Mouse (Mus musculus) CH12.LX (cell line): ENCODE results near the gene Ramp2. TPM values are rescaled to one million over a fixed set of nuclear protein-coding genes. Genes with fewer than 3 reads are reported as not detected.

Experiments
- DNase-seq: peaks from one replicate; pipeline ENCODE4 v3.0.0-alpha.2; 2013; ENCODE audit errors: extremely low read depth
- H3K27ac ChIP-seq: 2 replicates; pipeline ENCODE4 v1.5.1; 2012; ENCODE audit warnings: low read depth, mild to moderate bottlenecking, control low read depth, moderate library complexity; ENCODE audit not compliant: insufficient read depth
- H3K27me3 ChIP-seq: replicated peaks from 2 replicates; pipeline ENCODE3; 2012; ENCODE audit warnings: inconsistent platforms
- H3K36me3 ChIP-seq, 2 experiments: replicated peaks in 1 of 2; 2 replicates each; pipeline versions ENCODE3 to v1.6.1; 2012; ENCODE audit warnings: inconsistent platforms in 1 of 2, low read length in 1 of 2, mild to moderate bottlenecking in 1 of 2, mixed read lengths in 1 of 2, moderate library complexity in 1 of 2; ENCODE audit not compliant: control insufficient read depth in 1 of 2, insufficient read depth in 1 of 2
- H3K4me1 ChIP-seq, 2 experiments: 2 replicates each; pipeline ENCODE4 v1.6.1; 2012; ENCODE audit warnings: inconsistent platforms in 1 of 2, moderate library complexity in 1 of 2; ENCODE audit not compliant: insufficient read depth in 2 of 2, control insufficient read depth in 1 of 2
- H3K4me2 ChIP-seq: 2 replicates; pipeline ENCODE4 v1.6.1; 2012; ENCODE audit warnings: low read depth, mild to moderate bottlenecking, control low read depth; ENCODE audit not compliant: poor library complexity, insufficient read depth, severe bottlenecking
- H3K4me3 ChIP-seq, 3 experiments: fragments of 150-350 bp in 1 of 3; sonication (generic) in 1 of 3; replicated peaks in 1 of 3; 2 replicates each; pipeline versions ENCODE3 to v1.5.1; 2011 to 2012; ENCODE audit warnings: low read depth in 2 of 3, low read length in 2 of 3, mild to moderate bottlenecking in 2 of 3, moderate library complexity in 2 of 3, control low read depth in 1 of 3, improper control_type of control experiment in 1 of 3, inconsistent platforms in 1 of 3, mixed read lengths in 1 of 3; ENCODE audit not compliant: poor library complexity in 1 of 3
- H3K79me2 ChIP-seq: replicated peaks from 2 replicates; pipeline ENCODE4 v1.6.1; 2012; ENCODE audit warnings: mild to moderate bottlenecking, moderate library complexity; ENCODE audit not compliant: control insufficient read depth, poor library complexity, insufficient read depth, severe bottlenecking; ENCODE audit errors: extremely low read depth
- H3K9ac ChIP-seq: 2 replicates; pipeline ENCODE4 v1.6.1; 2012; ENCODE audit warnings: low read depth, mild to moderate bottlenecking, control low read depth, moderate library complexity; ENCODE audit not compliant: insufficient read depth
- H3K9me3 ChIP-seq: replicated peaks from 2 replicates; pipeline ENCODE3; 2012; ENCODE audit warnings: low read length, inconsistent platforms, mixed read lengths
- BHLHE40 ChIP-seq: IDR thresholded peaks from 2 replicates; pipeline ENCODE4 v1.6.1; 2011; ENCODE audit warnings: mild to moderate bottlenecking, low read depth, low read length, improper control_type of control experiment
- CTCF ChIP-seq, 2 experiments: IDR thresholded peaks in 1 of 2; conservative IDR thresholded peaks in 1 of 2; 2 replicates each; pipeline ENCODE4 v1.5.1; 2011 to 2012; ENCODE audit warnings: low read depth in 2 of 2, low read length in 2 of 2, improper control_type of control experiment in 1 of 2, inconsistent platforms in 1 of 2, mild to moderate bottlenecking in 1 of 2, moderate library complexity in 1 of 2
- E2F4 ChIP-seq: IDR thresholded peaks from 2 replicates; pipeline ENCODE4 v1.6.1; 2011; ENCODE audit warnings: low read depth, low read length, improper control_type of control experiment; ENCODE audit not compliant: insufficient replicate concordance
- ELF1 ChIP-seq: IDR thresholded peaks from 2 replicates; pipeline ENCODE4 v1.6.1; 2014; ENCODE audit warnings: low read depth, mild to moderate bottlenecking, inconsistent platforms, low read length, improper control_type of control experiment
- EP300 ChIP-seq: IDR thresholded peaks from 2 replicates; pipeline ENCODE4 v1.6.1; 2011; ENCODE audit warnings: low read length, improper control_type of control experiment
- GABPA ChIP-seq: IDR thresholded peaks from 2 replicates; pipeline ENCODE4 v1.6.1; 2012; ENCODE audit warnings: low read depth, low read length, improper control_type of control experiment, inconsistent platforms; ENCODE audit not compliant: insufficient replicate concordance
- HCFC1 ChIP-seq: IDR thresholded peaks from 2 replicates; pipeline ENCODE4 v1.6.1; 2012; ENCODE audit warnings: low read depth, mild to moderate bottlenecking, inconsistent platforms, low read length, improper control_type of control experiment
- IRF4 ChIP-seq: IDR thresholded peaks from 2 replicates; pipeline ENCODE4 v1.6.1; 2014; ENCODE audit warnings: low read depth, mild to moderate bottlenecking, inconsistent platforms, low read length, improper control_type of control experiment
- JUN ChIP-seq: IDR thresholded peaks from 2 replicates; pipeline ENCODE4 v1.6.1; 2011; ENCODE audit warnings: low read depth, mild to moderate bottlenecking, low read length, improper control_type of control experiment, moderate library complexity; ENCODE audit not compliant: insufficient read depth
- JUND ChIP-seq: conservative IDR thresholded peaks from 2 replicates; pipeline ENCODE4 v1.6.1; 2011; ENCODE audit warnings: low read depth, low read length, improper control_type of control experiment
- MEF2A ChIP-seq: IDR thresholded peaks from 2 replicates; pipeline ENCODE4 v1.6.1; 2014; ENCODE audit warnings: low read depth, mild to moderate bottlenecking, inconsistent platforms, low read length, improper control_type of control experiment, borderline replicate concordance
- MXI1 ChIP-seq: IDR thresholded peaks from 2 replicates; pipeline ENCODE4 v1.6.1; 2011; ENCODE audit warnings: mild to moderate bottlenecking, low read depth, low read length, improper control_type of control experiment
- NELFE ChIP-seq: IDR thresholded peaks from 2 replicates; pipeline ENCODE4 v1.6.1; 2011; ENCODE audit warnings: low read depth, low read length, improper control_type of control experiment
- POLR2A ChIP-seq: IDR thresholded peaks from 2 replicates; pipeline ENCODE4 v1.6.1; 2011; ENCODE audit warnings: low read depth, mild to moderate bottlenecking, improper control_type of control experiment, low read length
- POLR2AphosphoS2 ChIP-seq: IDR thresholded peaks from 2 replicates; pipeline ENCODE4 v1.6.1; 2011; ENCODE audit warnings: low read depth, low read length, improper control_type of control experiment
- TBP ChIP-seq: conservative IDR thresholded peaks from 2 replicates; pipeline ENCODE4 v1.6.1; 2011; ENCODE audit warnings: low read depth, low read length, improper control_type of control experiment
- USF1 ChIP-seq: IDR thresholded peaks from 2 replicates; pipeline ENCODE4 v1.6.1; 2014; ENCODE audit warnings: low read depth, mild to moderate bottlenecking, inconsistent platforms, low read length, improper control_type of control experiment
- USF2 ChIP-seq: conservative IDR thresholded peaks from 2 replicates; pipeline ENCODE4 v1.6.1; 2011; ENCODE audit warnings: low read depth, low read length, improper control_type of control experiment
- ZMIZ1 ChIP-seq: IDR thresholded peaks from 2 replicates; pipeline ENCODE4 v1.6.1; 2012; ENCODE audit warnings: low read depth, mild to moderate bottlenecking, inconsistent platforms, low read length, improper control_type of control experiment
- dilution Hi-C: fragments of 300-500 bp; cut with MboI; formaldehyde crosslinking; loops from 2 replicates; pipeline ENCODE4 v1.14.3; 2020; ENCODE audit warnings: low sequenced_read_pairs; ENCODE audit not compliant: extremely low pct_unique_long_range_greater_than_20kb, extremely low pct_ligation_motif_present
- in situ Hi-C: fragments of 300-500 bp; cut with MboI; formaldehyde crosslinking; loops from 3 replicates; pipeline ENCODE4 v1.14.3; 2019; ENCODE audit warnings: low sequenced_read_pairs, low pct_ligation_motif_present, low pct_unique_long_range_greater_than_20kb, mixed read lengths
- polyA plus RNA-seq: library from polyadenylated mRNA; unstranded; fragments of >175 nt; gene quantifications from 2 replicates; pipeline ENCODE4 v1.2.1, GENCODE M21; 2012; ENCODE audit warnings: low read depth; ENCODE audit not compliant: insufficient read length
- total RNA-seq, 2 experiments: library from RNA; depleted of rRNA; stranded (reverse); fragments of 300-350 nt in 1 of 2; fragments of >200 nt in 1 of 2; gene quantifications; 2 replicates each; pipeline ENCODE4 v1.2.3; 2012 to 2014

Ramp2 gene
- total and polyA plus RNA-seq, 3 experiments, result 0.26 to 1.3 (median 0.33) TPM

DNA sequence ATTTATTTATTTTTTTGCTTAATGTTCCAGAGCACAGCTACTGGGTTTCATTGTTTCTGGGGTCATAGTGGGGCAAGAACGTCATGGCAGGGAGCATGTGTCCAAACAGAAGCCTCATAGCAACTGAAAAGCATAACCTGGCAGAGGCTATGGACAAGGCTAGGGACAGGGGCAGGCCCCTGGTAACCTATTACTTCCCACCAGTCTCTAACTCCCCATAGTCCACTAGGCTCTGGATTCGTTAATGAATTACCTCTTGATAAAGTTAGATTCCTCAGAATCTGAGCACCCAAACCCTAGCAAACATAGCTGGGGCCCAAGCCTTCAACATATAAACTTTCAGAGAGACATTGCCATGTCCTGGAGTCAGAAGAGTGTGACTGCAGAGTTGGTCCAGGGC lies 5.2 kb downstream of the Ramp2 start:
- Histone ChIP-seq H3K36me3 (peaks cover 3% of the 10 kb centered on the region in 2 experiments), H3K27ac (no peak overlapping the region), H3K27me3 (peaks cover 32% of the 10 kb centered on the region), H3K9ac (no peak overlapping the region), H3K79me2 (peaks cover 12% of the 10 kb centered on the region), H3K4me1 (peaks cover 5 to 25% of the 10 kb centered on the region in 2 experiments), H3K4me3 (no peak overlapping the region)
- no peak for TF ChIP-seq HCFC1
- no peak for TF ChIP-seq USF1
- TF ChIP-seq ZMIZ1, result no peak
- TF ChIP-seq POLR2AphosphoS2, result no peak
- TF ChIP-seq USF2, result no peak
- TF ChIP-seq, all 38 proteins: peak for 0
- Histone ChIP-seq H3K9me3 (no peaks in the 10 kb centered on the region), H3K4me2 (no peak overlapping the region)
- in situ Hi-C loops, result loop anchor here (5.0 kb wide), 1 partner anchor 34 kb away; no protein-coding TSS in a partner anchor
- dilution Hi-C loops, result no loop called here
- no peak for DNase-seq

DNA sequence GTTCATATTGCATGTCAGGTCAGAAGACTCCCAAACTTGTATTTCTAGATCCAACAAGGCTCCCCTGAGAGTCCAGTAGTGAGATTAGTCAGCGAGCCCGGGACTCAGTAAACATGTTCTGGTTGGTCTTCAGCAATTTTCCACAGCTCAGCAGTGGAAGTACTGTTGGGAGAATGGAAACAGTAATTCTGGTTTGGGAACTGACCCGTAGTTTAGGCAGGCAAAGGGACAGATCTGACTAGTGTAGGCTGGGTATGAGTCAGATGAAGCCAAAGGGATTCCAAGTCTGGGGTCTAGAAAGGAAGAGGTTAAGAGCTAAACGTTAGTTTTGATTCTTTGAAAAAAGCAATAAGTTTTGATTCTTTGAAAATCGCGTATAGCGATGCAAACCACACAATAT lies 7.1 kb downstream of the Ramp2 start:
- H3K4me3 ChIP-seq, result peak overlapping the region; percentile 80 to 95 (median 95)
- peaks cover 0 to 23% of the 10 kb centered on the region in 2 experiments; a peak in 2 of 4 replicates for H3K4me1 ChIP-seq
- peak overlapping the region; percentile 99 for H3K4me2 ChIP-seq
- H3K9ac ChIP-seq, result peak overlapping the region; percentile 77
- peaks cover 13% of the 10 kb centered on the region for H3K27me3 ChIP-seq
- in situ Hi-C loops, result loop anchor here (5.0 kb wide), 1 partner anchor 36 kb away; no protein-coding TSS in a partner anchor
- H3K79me2 ChIP-seq, result peaks cover 12% of the 10 kb centered on the region
- H3K27ac ChIP-seq, result peak overlapping the region; percentile 46; the same call in 1 of the 2 replicates
- TF ChIP-seq MEF2A (0 out of 2 replicates have a peak, but pooled peaks have one; percentile 9), ZMIZ1 (no peak), CTCF (conservative IDR thresholded peaks at IDR 0.05 in 1 of 2, IDR thresholded peaks at IDR 0.05 in 1 of 2; ENCODE audit: low read depth in 2 of 2, low read length in 2 of 2) (no peak), TBP (no peak; the same call in 1 of the 2 replicates), BHLHE40 (peak; percentile 23; the same call in 1 of the 2 replicates), IRF4 (peak; percentile 92), JUND (peak; percentile 78; the same call in 1 of the 2 replicates), JUN (peak; percentile 49; the same call in 1 of the 2 replicates), EP300 (peak; percentile 80), MXI1 (no peak), NELFE (no peak), ELF1 (no peak), GABPA (no peak), POLR2A (no peak), E2F4 (no peak)
- peak; percentile 64 for DNase-seq
- peaks cover 11 to 21% of the 10 kb centered on the region in 2 experiments for H3K36me3 ChIP-seq
- dilution Hi-C loops, result no loop called here
- H3K9me3 ChIP-seq, result no peaks in the 10 kb centered on the region
